Mouse (Mus musculus): ENCODE results near the gene Dnajc16. TPM values are rescaled to one million over a fixed set of nuclear protein-coding genes. Genes with fewer than 3 reads are reported as not detected.
A peak's percentile ranks its signal among the peaks of the same experiment; 100 is the strongest.

Dnajc16 gene
- polyA plus RNA-seq, 1 experiment = 27.3 TPM

- WGBS = 30% methylated on average over 25 of the region's 25 CpGs
- Histone ChIP-seq H3K4me3 (replicated peaks; ENCODE audit: insufficient read depth, low read depth, low read length) (no peak within 1 kb of the TSS), H3K27me3 (ENCODE audit: control insufficient read depth, insufficient read depth, low read length) (no peaks in the 10 kb centered on the region), H3K27ac (ENCODE audit: insufficient read depth, low read length) (no peak within 1 kb of the TSS), H3K4me1 (ENCODE audit: control insufficient read depth, insufficient read depth, low read length) (no peaks in the 10 kb centered on the region)
- TF ChIP-seq POLR2A (IDR thresholded peaks at IDR 0.05; ENCODE audit: borderline replicate concordance, insufficient read depth, low read length) = no peak
- TF ChIP-seq CTCF (IDR thresholded peaks at IDR 0.05; ENCODE audit: borderline replicate concordance, insufficient read depth, low read depth, low read length) = no peak
- no peak for DNase-seq
Measured at GRCm38 (mm10) chr4:141746578-141747346, 44.0 kb downstream of the Dnajc16 start, which contains the start of gene Agmat. TSS of gene Agmat (plus strand) at chr4:141746672.

- Histone ChIP-seq H3K4me3 (replicated peaks; ENCODE audit: insufficient read depth, low read depth, low read length) (no peak overlapping the region), H3K4me1 (ENCODE audit: control insufficient read depth, insufficient read depth, low read length) (no peaks in the 10 kb centered on the region), H3K27me3 (ENCODE audit: control insufficient read depth, insufficient read depth, low read length) (no peaks in the 10 kb centered on the region), H3K27ac (ENCODE audit: insufficient read depth, low read length) (no peak overlapping the region)
- DNase-seq = no peak
- TF ChIP-seq POLR2A (IDR thresholded peaks at IDR 0.05; ENCODE audit: borderline replicate concordance, insufficient read depth, low read length) (no peak), CTCF (IDR thresholded peaks at IDR 0.05; ENCODE audit: borderline replicate concordance, insufficient read depth, low read depth, low read length) (no peak)
- 85% methylated on average over 4 of the region's 4 CpGs for WGBS
Measured at GRCm38 (mm10) chr4:141742381-141742780, 48.4 kb downstream of the Dnajc16 start.

GRCm38 (mm10) chr4:141741856-141742255, 48.9 kb downstream of the Dnajc16 start:
- Histone ChIP-seq H3K4me1 (ENCODE audit: control insufficient read depth, insufficient read depth, low read length) (no peaks in the 10 kb centered on the region), H3K27ac (ENCODE audit: insufficient read depth, low read length) (no peak overlapping the region), H3K27me3 (ENCODE audit: control insufficient read depth, insufficient read depth, low read length) (no peaks in the 10 kb centered on the region), H3K4me3 (replicated peaks; ENCODE audit: insufficient read depth, low read depth, low read length) (no peak overlapping the region)
- 72% methylated on average over 9 of the region's 9 CpGs for WGBS
- no peak for DNase-seq
- TF ChIP-seq POLR2A (IDR thresholded peaks at IDR 0.05; ENCODE audit: borderline replicate concordance, insufficient read depth, low read length) (no peak), CTCF (IDR thresholded peaks at IDR 0.05; ENCODE audit: borderline replicate concordance, insufficient read depth, low read depth, low read length) (no peak)

- TF ChIP-seq CTCF (IDR thresholded peaks at IDR 0.05; ENCODE audit: borderline replicate concordance, insufficient read depth, low read depth, low read length) (no peak), POLR2A (IDR thresholded peaks at IDR 0.05; ENCODE audit: borderline replicate concordance, insufficient read depth, low read length) (no peak)
- Histone ChIP-seq H3K27ac (ENCODE audit: insufficient read depth, low read length) (no peak overlapping the region), H3K4me3 (replicated peaks; ENCODE audit: insufficient read depth, low read depth, low read length) (no peak overlapping the region), H3K4me1 (ENCODE audit: control insufficient read depth, insufficient read depth, low read length) (no peaks in the 10 kb centered on the region; the same call in 1 of the 2 replicates), H3K27me3 (ENCODE audit: control insufficient read depth, insufficient read depth, low read length) (no peaks in the 10 kb centered on the region)
- no peak for DNase-seq
- 63% methylated on average over 8 of the region's 8 CpGs for WGBS
Measured at GRCm38 (mm10) chr4:141738015-141738414, 52.7 kb downstream of the Dnajc16 start.

GRCm38 (mm10) chr4:141736856-141737255, 53.9 kb downstream of the Dnajc16 start:
- 67% methylated on average over 4 of the region's 4 CpGs for WGBS
- no peaks in the 10 kb centered on the region; the same call in 1 of the 2 replicates for H3K4me1 ChIP-seq (ENCODE audit: control insufficient read depth, insufficient read depth, low read length)
- no peak for DNase-seq
- no peak overlapping the region for H3K4me3 ChIP-seq (replicated peaks; ENCODE audit: insufficient read depth, low read depth, low read length)
- TF ChIP-seq CTCF (IDR thresholded peaks at IDR 0.05; ENCODE audit: borderline replicate concordance, insufficient read depth, low read depth, low read length) (no peak), POLR2A (IDR thresholded peaks at IDR 0.05; ENCODE audit: borderline replicate concordance, insufficient read depth, low read length) (no peak)
- H3K27me3 ChIP-seq (ENCODE audit: control insufficient read depth, insufficient read depth, low read length) = no peaks in the 10 kb centered on the region
- H3K27ac ChIP-seq (ENCODE audit: insufficient read depth, low read length) = no peak overlapping the region

- 23% methylated on average over 9 of the region's 9 CpGs for WGBS
- no peak for DNase-seq
- no peaks in the 10 kb centered on the region for H3K27me3 ChIP-seq (ENCODE audit: control insufficient read depth, insufficient read depth, low read length)
- H3K27ac ChIP-seq (ENCODE audit: insufficient read depth, low read length) = no peak overlapping the region
- H3K4me1 ChIP-seq (ENCODE audit: control insufficient read depth, insufficient read depth, low read length) = no peaks in the 10 kb centered on the region; the same call in 1 of the 2 replicates
- TF ChIP-seq CTCF (IDR thresholded peaks at IDR 0.05; ENCODE audit: borderline replicate concordance, insufficient read depth, low read depth, low read length) = no peak
- no peak for TF ChIP-seq POLR2A (IDR thresholded peaks at IDR 0.05; ENCODE audit: borderline replicate concordance, insufficient read depth, low read length)
- peak overlapping the region; percentile 89 for H3K4me3 ChIP-seq (replicated peaks; ENCODE audit: insufficient read depth, low read depth, low read length)
Measured at GRCm38 (mm10) chr4:141735206-141735560, 55.5 kb downstream of the Dnajc16 start.

GRCm38 (mm10) chr4:141734446-141735205, 56.1 kb downstream of the Dnajc16 start:
- peak; percentile 89 to 93 for DNase-seq
- Histone ChIP-seq H3K4me1 (ENCODE audit: control insufficient read depth, insufficient read depth, low read length) (no peaks in the 10 kb centered on the region; the same call in 1 of the 2 replicates), H3K4me3 (replicated peaks; ENCODE audit: insufficient read depth, low read depth, low read length) (peak overlapping the region; percentile 89), H3K27ac (ENCODE audit: insufficient read depth, low read length) (0 out of 2 replicates have a peak overlapping the region, but pooled peaks have one; percentile 10), H3K27me3 (ENCODE audit: control insufficient read depth, insufficient read depth, low read length) (no peaks in the 10 kb centered on the region)
- WGBS = 6% methylated on average over 24 of the region's 24 CpGs
- TF ChIP-seq CTCF (IDR thresholded peaks at IDR 0.05; ENCODE audit: borderline replicate concordance, insufficient read depth, low read depth, low read length) (no peak), POLR2A (IDR thresholded peaks at IDR 0.05; ENCODE audit: borderline replicate concordance, insufficient read depth, low read length) (peak; percentile 82)
